Mouse (Mus musculus) WW6 (cell line): ENCODE measurements around the gene Atp11b.

ENCODE experiments used
- DNase-seq: peaks from one replicate; pipeline ENCODE4 v3.0.0-alpha.2; 2013; ENCODE audit warnings: low read depth, low spot score

The Atp11b gene

DNA sequence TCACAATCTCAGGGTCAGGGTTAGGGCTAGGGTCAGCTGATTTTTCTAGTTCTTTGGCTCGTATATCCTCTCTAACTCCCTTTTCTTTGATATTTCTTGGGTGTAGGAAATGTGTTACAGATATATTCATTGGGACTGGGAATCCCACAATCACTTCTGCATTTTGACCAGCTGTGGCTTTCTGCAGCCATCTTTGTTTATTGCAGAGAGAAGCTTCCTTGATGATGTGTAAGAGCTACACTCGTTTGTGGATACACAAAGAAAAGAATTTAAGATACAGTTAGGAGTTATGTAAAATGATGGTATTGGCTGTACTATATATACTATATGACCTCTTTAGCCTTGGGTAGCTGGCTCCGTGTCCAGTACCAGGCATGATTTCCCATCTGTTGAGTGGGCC, 25.8 kb downstream of the Atp11b start:
- no peak for DNase-seq

DNA sequence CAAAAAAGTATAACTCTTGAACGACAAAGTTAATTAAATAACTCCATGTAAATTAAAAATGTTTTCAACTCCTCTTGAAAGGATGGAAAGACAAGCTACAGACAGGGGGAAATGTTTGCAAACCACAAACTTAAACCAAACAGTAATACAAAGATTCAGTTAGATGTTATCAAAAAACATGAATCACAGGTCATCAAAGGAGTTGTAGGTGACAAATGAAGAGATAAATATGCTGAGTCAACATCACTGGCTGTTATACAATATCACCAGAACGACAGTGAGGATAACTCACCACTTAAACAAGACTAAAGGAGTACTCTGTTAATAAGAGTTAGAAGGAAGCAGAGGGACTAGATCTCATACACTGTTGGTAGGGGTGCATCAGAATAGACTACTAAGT, 48.1 kb downstream of the Atp11b start:
- no peak for DNase-seq

GRCm38 (mm10) chr3:35819887-35820286, 66.0 kb downstream of the Atp11b start:
- no peak for DNase-seq

GRCm38 (mm10) chr3:35822036-35822435, 68.1 kb downstream of the Atp11b start:
- no peak for DNase-seq

GRCm38 (mm10) chr3:35849326-35849725, 95.4 kb downstream of the Atp11b start:
- no peak for DNase-seq

GRCm38 (mm10) chr3:35883267-35883666, 129.4 kb downstream of the Atp11b start:
- no peak for DNase-seq

DNA sequence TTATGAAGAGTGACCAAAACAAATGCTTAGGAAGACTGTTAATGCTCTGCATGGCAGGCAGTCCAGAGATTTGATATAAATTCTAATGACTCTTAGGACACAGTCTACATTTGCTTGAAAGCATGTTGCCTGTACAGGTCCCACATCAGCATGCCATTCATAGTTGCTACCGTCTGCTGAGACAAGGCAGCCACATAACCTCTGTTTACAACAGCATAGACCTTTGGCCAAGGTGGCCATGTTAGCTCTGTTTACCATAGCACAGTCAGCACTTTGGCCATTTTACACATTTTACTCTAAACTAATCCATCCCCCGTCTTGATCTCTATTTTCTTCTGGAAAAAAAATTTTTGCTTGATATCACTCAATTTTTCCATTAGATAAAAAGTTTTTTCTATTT, 135.6 kb downstream of the Atp11b start:
- DNase-seq: no peak

GRCm38 (mm10) chr3:35891123-35891522, 137.2 kb downstream of the Atp11b start:
- DNase-seq: no peak

GRCm38 (mm10) chr3:35893156-35893555, 139.2 kb downstream of the Atp11b start:
- no peak for DNase-seq

- DNase-seq: no peak
Measured at GRCm38 (mm10) chr3:35897900-35898299, 144.0 kb downstream of the Atp11b start.

DNA sequence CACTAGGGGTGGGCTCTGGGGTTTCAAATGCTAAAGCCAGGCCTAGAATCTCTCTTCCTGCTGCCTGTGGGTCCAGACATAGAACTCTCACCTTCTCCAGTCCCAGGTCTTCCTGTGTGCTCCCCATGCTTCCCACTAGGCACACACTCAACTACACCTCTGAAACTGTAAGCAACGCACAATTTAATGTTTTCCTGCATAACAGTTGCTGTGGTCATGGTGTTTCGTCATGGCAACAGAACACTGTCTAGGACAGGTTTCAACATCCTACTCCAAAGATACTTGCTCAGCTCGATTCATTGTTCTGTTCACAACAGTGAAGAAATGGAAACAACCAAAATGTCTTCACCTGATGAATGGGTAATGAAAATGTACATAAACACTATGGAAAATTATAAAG, 145.2 kb downstream of the Atp11b start:
- no peak for DNase-seq

DNA sequence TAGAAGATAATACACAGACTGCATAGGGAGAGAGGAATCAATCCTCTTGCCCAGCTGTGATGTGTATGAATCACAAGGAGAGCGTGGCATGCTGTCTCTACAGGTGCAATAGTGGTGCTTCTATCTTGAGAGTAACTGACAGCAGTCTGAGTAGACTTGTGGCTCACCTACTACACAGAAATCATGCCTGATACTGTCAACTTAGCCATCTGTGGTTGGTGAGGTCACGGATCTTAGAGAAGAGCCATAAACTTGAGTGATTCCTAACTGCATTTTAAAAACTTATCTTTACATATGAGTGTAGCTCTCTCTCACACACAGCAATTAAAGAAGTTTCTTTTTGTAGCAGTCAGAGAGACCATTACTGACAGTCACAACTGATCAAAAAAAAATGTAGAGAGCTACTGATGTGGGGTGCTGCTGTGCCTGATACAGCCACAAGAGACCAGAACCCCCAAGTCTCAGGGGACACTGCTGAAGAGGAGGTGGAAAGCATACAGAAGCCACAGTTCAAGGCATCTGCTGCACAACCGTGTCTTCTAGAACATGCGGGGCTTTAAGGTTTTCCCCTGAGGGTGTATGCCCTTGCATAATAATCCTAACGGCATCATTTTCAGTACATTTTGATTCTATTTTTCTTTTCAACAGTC, 146.8 kb downstream of the Atp11b start:
- no peak for DNase-seq
